Mouse (Mus musculus) embryo, embryonic 11 days (tissue): ENCODE data around the gene Gabrr1.
"Not testable (repeated sequence)": the region's sequence is repeated elsewhere in the genome, so short reads cannot be mapped to it uniquely, and the experiment has no call there.

Experiments used
- DNase-seq: peaks from one replicate; pipeline ENCODE4 v3.0.0-alpha.2; 2015

The Gabrr1 gene

GRCm38 (mm10) chr4:33132221-33132620 is at the start of gene Gabrr1:
Gabrr1 (plus strand) TSS chr4:33132521.
- no peak for DNase-seq

GRCm38 (mm10) chr4:33099118-33099694 is 33.1 kb upstream of the Gabrr1 start:
- DNase-seq: no peak

- DNase-seq: no peak
Observed at GRCm38 (mm10) chr4:33109720-33110458, 22.4 kb upstream of the Gabrr1 start.

GRCm38 (mm10) chr4:33110845-33111244 is 21.5 kb upstream of the Gabrr1 start:
- DNase-seq: no peak

GRCm38 (mm10) chr4:33111358-33111757 is 21.0 kb upstream of the Gabrr1 start:
- no peak for DNase-seq

GRCm38 (mm10) chr4:33112866-33113265 is 19.5 kb upstream of the Gabrr1 start:
- DNase-seq: not testable (repeated sequence)

GRCm38 (mm10) chr4:33119118-33119517 is 13.2 kb upstream of the Gabrr1 start:
- DNase-seq: peak; percentile 82

- peak; percentile 46 for DNase-seq
Observed at GRCm38 (mm10) chr4:33124493-33124892, 7.8 kb upstream of the Gabrr1 start.

GRCm38 (mm10) chr4:33125409-33126084 is 6.8 kb upstream of the Gabrr1 start:
- DNase-seq: no peak

- DNase-seq: no peak
Observed at GRCm38 (mm10) chr4:33146679-33147291, 14.5 kb downstream of the Gabrr1 start.

GRCm38 (mm10) chr4:33147825-33148224 is 15.5 kb downstream of the Gabrr1 start:
- DNase-seq: peak; percentile 63

- DNase-seq: no peak
Observed at GRCm38 (mm10) chr4:33149150-33149549, 16.8 kb downstream of the Gabrr1 start.

- DNase-seq: no peak
Observed at GRCm38 (mm10) chr4:33152087-33153038, 20.0 kb downstream of the Gabrr1 start.

- DNase-seq: no peak
Observed at GRCm38 (mm10) chr4:33183477-33183876, 51.2 kb downstream of the Gabrr1 start.

GRCm38 (mm10) chr4:33188164-33188563 is 55.8 kb downstream of the Gabrr1 start:
- peak; percentile 61 for DNase-seq

- DNase-seq: peak; percentile 91
Observed at GRCm38 (mm10) chr4:33188781-33189734, 56.7 kb downstream of the Gabrr1 start.

GRCm38 (mm10) chr4:33189735-33190036 is 57.4 kb downstream of the Gabrr1 start, which contains the start of gene Pm20d2:
Pm20d2 (minus strand) TSS chr4:33189737.
- no peak for DNase-seq

GRCm38 (mm10) chr4:33198117-33198516 is 65.8 kb downstream of the Gabrr1 start:
- no peak for DNase-seq

GRCm38 (mm10) chr4:33204682-33205081 is 72.4 kb downstream of the Gabrr1 start:
- peak; percentile 69 for DNase-seq

GRCm38 (mm10) chr4:33207551-33207950 is 75.2 kb downstream of the Gabrr1 start:
- no peak for DNase-seq
